Mouse (Mus musculus) lung, embryonic 15.5 days (tissue): Measurements from ENCODE around the gene Cnot1. TPM values are rescaled to one million over a fixed set of nuclear protein-coding genes. Genes with fewer than 3 reads are reported as not detected.
A peak's percentile ranks its signal among the peaks of the same experiment; 100 is the strongest.

Experiments used
- ATAC-seq: fragments of 200-750 bp; cut with Nextera tagmentation; 2 replicates; pipeline ENCODE4 v1.8.0; 2017; ENCODE audit warnings: moderate number of reproducible peaks, borderline replicate concordance; ENCODE audit not compliant: low FRiP score, low TSS enrichment; ENCODE audit errors: extremely low read depth
- H3K27ac ChIP-seq: fragments of 300-500 bp; sonication (generic); 2 replicates; pipeline ENCODE4 v1.5.1; 2015; ENCODE audit warnings: moderate library complexity, mild to moderate bottlenecking, inconsistent platforms
- H3K27me3 ChIP-seq: fragments of 300-500 bp; sonication (generic); 2 replicates; pipeline ENCODE4 v1.6.1; 2015; ENCODE audit warnings: inconsistent platforms
- H3K36me3 ChIP-seq: fragments of 300-500 bp; sonication (generic); 2 replicates; pipeline ENCODE4 v1.6.1; 2015; ENCODE audit warnings: inconsistent platforms
- H3K4me1 ChIP-seq: fragments of 300-500 bp; sonication (generic); 2 replicates; pipeline ENCODE4 v1.6.1; 2015; ENCODE audit warnings: inconsistent platforms
- H3K4me2 ChIP-seq: fragments of 300-500 bp; sonication (generic); 2 replicates; pipeline ENCODE4 v1.6.1; 2015; ENCODE audit warnings: inconsistent platforms, mild to moderate bottlenecking, moderate library complexity
- H3K4me3 ChIP-seq: fragments of 300-500 bp; sonication (generic); 2 replicates; pipeline ENCODE4 v1.5.1; 2015; ENCODE audit warnings: mild to moderate bottlenecking, inconsistent platforms
- H3K9ac ChIP-seq: fragments of 300-500 bp; sonication (generic); 2 replicates; pipeline ENCODE4 v1.6.1; 2015; ENCODE audit warnings: inconsistent platforms
- H3K9me3 ChIP-seq: fragments of 300-500 bp; sonication (generic); 2 replicates; pipeline ENCODE4 v1.6.1; 2016; ENCODE audit warnings: inconsistent platforms
- WGBS: fragments of 180-500 bp; shearing (Covaris S2); methylation state at CpG from one replicate; pipeline ENCODE4 v1.1.7; 2015; 5-methylcytosine and 5-hydroxymethylcytosine counted together
- polyA plus RNA-seq: library from polyadenylated mRNA; unstranded; fragments of >200 nt; fragmentation: Nextera tagmentation; extraction: Ambion mirVana; gene quantifications from 2 replicates; pipeline ENCODE4 v1.2.1, GENCODE M21; 2015

Cnot1 gene
- 64.1 and 65.5 TPM in 2 replicates for polyA plus RNA-seq

DNA sequence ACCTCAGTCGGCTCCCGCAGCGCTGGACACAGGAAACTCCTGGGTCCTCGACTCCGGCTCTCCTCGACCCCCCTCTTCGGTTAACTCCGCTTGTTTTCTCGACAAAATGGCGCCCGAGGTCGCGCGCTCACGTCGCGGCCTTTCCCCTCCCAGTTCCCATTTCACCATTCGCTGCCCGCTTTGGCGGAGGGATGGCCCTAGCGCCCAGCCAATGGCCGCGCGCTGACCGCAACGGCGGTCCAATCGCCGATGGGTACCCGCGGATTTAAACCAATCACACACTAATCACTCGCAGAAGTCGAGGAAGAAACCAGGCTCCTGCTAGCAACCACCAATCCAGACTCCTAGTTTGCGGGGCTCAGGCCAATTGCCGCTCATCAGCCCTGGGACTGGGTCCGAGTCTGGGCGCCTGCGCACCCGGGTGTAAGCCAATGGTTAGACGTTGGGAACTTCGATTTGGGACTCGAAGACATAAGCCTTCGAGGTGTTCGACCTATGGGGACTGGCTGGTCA, at the start of gene Cnot1:
Gene Cnot1, minus strand, starts transcription at position 134 of the 513 bp plus-strand sequence.
- Histone ChIP-seq H3K9me3 (no peaks in the 10 kb centered on the region), H3K36me3 (0 out of 2 replicates have a peak, but pooled peaks cover 9% of the 10 kb centered on the region), H3K9ac (peak within 1 kb of the TSS; percentile 99), H3K27ac (peak within 1 kb of the TSS; percentile 98), H3K4me1 (peaks cover 32% of the 10 kb centered on the region), H3K4me3 (peak within 1 kb of the TSS; percentile 99), H3K4me2 (peak within 1 kb of the TSS; percentile 89), H3K27me3 (no peaks in the 10 kb centered on the region)
- under 1% methylated on average over 44 of the region's 44 CpGs for WGBS
- ATAC-seq = peak; percentile 96

- WGBS = 83% methylated on average over 6 of the region's 6 CpGs
- Histone ChIP-seq H3K27ac (peak overlapping the region; percentile 30; the same call in 1 of the 2 replicates), H3K9me3 (no peaks in the 10 kb centered on the region), H3K4me2 (no peak overlapping the region), H3K27me3 (no peaks in the 10 kb centered on the region), H3K9ac (no peak overlapping the region), H3K36me3 (no peaks in the 10 kb centered on the region), H3K4me3 (no peak overlapping the region), H3K4me1 (peaks cover 11% of the 10 kb centered on the region)
- ATAC-seq = no peak
These were observed 46.9 kb upstream of the Cnot1 start for GRCm38 (mm10) chr8:95854174-95854573.

DNA sequence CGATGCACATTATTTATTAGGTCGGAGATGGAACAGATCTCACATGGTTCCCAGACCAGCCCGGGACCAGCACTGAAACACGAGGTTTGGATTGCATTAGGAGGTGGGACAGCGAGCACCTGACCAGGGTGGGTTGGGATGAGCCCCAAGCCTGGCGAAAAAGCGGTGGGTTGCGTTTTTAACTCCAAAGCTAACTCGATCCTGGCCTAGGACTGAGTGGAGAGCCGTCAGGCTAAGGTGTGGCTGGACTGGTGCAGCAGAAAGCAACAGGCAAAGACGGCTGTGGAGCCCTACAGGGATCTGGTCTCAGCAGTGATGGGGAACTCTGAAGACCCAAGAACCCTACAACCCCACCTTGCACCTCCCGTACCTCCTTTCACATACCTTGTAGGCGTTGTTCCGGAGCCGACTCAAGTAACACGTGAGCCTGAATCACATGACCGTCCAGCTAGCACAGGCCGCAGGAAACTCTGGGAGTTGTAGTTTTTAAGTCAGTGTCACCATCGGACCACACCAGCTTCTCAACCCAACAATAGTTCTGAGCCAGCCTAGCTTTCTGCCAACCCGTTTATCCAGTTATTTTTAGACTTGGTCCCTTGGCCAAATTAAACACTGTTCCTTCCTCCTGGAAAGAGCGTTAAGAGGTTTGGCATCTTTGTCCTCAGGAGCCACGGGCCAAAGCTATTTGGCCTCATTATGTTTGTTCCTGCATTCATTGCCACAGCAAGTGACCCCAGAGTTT, 46.0 kb upstream of the Cnot1 start, which contains the start of gene Slc38a7:
Gene Slc38a7, minus strand, starts transcription at position 438 of the 742 bp plus-strand sequence.
- Histone ChIP-seq H3K4me2 (peak within 1 kb of the TSS; percentile 84), H3K4me3 (peak within 1 kb of the TSS; percentile 62), H3K36me3 (no peaks in the 10 kb centered on the region), H3K9ac (peak within 1 kb of the TSS; percentile 70), H3K27me3 (no peaks in the 10 kb centered on the region), H3K4me1 (peaks cover 11% of the 10 kb centered on the region), H3K9me3 (no peaks in the 10 kb centered on the region), H3K27ac (peak within 1 kb of the TSS; percentile 37)
- WGBS = 8% methylated on average over 22 of the region's 22 CpGs
- ATAC-seq = peak; percentile 91

- Histone ChIP-seq H3K9me3 (no peaks in the 10 kb centered on the region), H3K4me3 (peak overlapping the region; percentile 62), H3K9ac (peak overlapping the region; percentile 70; the same call in 1 of the 2 replicates), H3K27ac (peak overlapping the region; percentile 37; the same call in 1 of the 2 replicates), H3K4me2 (peak overlapping the region; percentile 84), H3K36me3 (no peaks in the 10 kb centered on the region), H3K27me3 (no peaks in the 10 kb centered on the region), H3K4me1 (peaks cover 11% of the 10 kb centered on the region)
- ATAC-seq = peak; percentile 60
- 47% methylated on average over 4 of the region's 4 CpGs for WGBS
These were observed 45.0 kb upstream of the Cnot1 start for GRCm38 (mm10) chr8:95852290-95852689.

DNA sequence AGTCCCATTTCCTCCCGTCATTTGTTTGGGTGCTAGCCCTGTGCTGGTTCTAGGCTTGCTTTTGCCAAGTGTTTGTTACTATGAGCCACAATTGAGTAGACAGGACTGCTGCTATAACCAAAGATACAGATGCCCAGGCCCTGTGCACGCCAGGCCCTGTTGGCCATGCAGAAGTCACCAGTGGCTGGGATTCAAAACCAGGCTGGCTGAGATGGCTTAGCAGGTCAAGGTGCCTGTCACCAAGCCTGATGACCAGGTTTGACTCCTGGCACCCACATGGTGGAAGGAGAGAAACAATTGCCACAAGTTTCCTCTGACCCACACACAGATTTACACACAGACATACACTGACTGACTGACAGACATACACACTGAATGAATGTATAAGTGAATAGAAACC, 43.1 kb upstream of the Cnot1 start:
- Histone ChIP-seq H3K4me1 (peaks cover 11% of the 10 kb centered on the region), H3K36me3 (no peaks in the 10 kb centered on the region), H3K4me2 (no peak overlapping the region), H3K9ac (no peak overlapping the region), H3K27me3 (no peaks in the 10 kb centered on the region), H3K4me3 (no peak overlapping the region), H3K27ac (no peak overlapping the region), H3K9me3 (no peaks in the 10 kb centered on the region)
- WGBS = 85% methylated on average over 2 of the region's 2 CpGs
- ATAC-seq = no peak

GRCm38 (mm10) chr8:95848734-95849464, 41.6 kb upstream of the Cnot1 start:
- Histone ChIP-seq H3K27me3 (no peaks in the 10 kb centered on the region), H3K4me2 (no peak overlapping the region), H3K4me3 (no peak overlapping the region), H3K9ac (no peak overlapping the region), H3K9me3 (no peaks in the 10 kb centered on the region), H3K36me3 (no peaks in the 10 kb centered on the region), H3K27ac (no peak overlapping the region), H3K4me1 (peaks cover 11% of the 10 kb centered on the region)
- 88% methylated on average over 19 of the region's 19 CpGs for WGBS
- ATAC-seq = no peak

DNA sequence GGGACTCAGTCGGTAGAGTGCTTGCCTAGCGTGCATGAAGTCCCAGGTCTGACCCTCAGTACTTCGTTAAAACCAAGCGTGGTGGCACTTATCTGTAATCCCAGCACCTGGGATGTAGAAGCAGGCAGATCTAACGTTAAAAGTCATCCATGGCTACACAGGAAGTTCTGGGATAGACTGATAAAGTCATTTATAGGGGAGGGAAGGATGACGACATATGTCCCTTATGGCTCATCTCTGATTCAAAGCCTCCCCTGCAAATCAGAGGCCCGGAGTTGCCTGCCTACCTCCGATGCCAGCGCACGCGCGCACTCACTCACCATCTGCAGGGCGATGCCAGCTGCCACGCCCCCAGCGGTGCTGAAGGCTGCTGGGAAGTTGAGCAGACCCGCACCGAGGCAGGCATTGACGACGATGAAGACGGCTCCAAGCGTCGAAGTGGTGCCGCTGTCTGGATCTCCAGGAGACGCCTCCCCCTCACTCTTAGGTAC, 40.8 kb upstream of the Cnot1 start:
- ATAC-seq = no peak
- 74% methylated on average over 24 of the region's 24 CpGs for WGBS
- peaks cover 11% of the 10 kb centered on the region for H3K4me1 ChIP-seq
- no peaks in the 10 kb centered on the region for H3K9me3 ChIP-seq
- H3K4me2 ChIP-seq = no peak overlapping the region
- H3K9ac ChIP-seq = no peak overlapping the region
- no peak overlapping the region for H3K4me3 ChIP-seq
- no peaks in the 10 kb centered on the region for H3K36me3 ChIP-seq
- no peaks in the 10 kb centered on the region for H3K27me3 ChIP-seq
- H3K27ac ChIP-seq = no peak overlapping the region

- 86% methylated on average over 7 of the region's 7 CpGs for WGBS
- Histone ChIP-seq H3K4me1 (no peaks in the 10 kb centered on the region), H3K9me3 (no peaks in the 10 kb centered on the region), H3K36me3 (peaks cover 4% of the 10 kb centered on the region), H3K4me2 (no peak overlapping the region), H3K9ac (no peak overlapping the region), H3K27me3 (no peaks in the 10 kb centered on the region), H3K27ac (no peak overlapping the region), H3K4me3 (no peak overlapping the region)
- ATAC-seq = no peak
These were observed 37.8 kb upstream of the Cnot1 start for GRCm38 (mm10) chr8:95845026-95845425.

DNA sequence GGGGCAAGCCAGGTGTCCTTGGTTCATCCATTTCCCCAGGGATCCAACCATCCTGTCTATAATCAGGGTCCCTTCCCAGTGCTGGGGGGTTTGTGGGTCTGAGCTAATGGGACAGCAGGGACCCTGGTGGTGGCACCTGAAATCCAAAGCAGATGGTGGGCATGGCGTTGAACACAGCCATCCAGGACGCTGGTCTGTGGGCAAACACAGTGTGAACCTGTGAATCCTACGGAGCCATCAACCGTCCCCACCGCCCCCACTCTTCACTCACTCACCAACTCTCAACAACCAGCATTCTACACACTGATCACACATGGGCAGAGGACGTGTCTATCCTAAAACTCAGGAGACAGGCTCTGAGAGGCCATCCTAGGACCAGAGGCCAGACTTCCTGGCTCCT, 36.7 kb upstream of the Cnot1 start:
- no peak overlapping the region for H3K4me3 ChIP-seq
- no peak overlapping the region for H3K9ac ChIP-seq
- H3K36me3 ChIP-seq = peaks cover 4% of the 10 kb centered on the region
- H3K27ac ChIP-seq = no peak overlapping the region
- H3K27me3 ChIP-seq = no peaks in the 10 kb centered on the region
- WGBS = 86% methylated on average over 6 of the region's 6 CpGs
- H3K4me1 ChIP-seq = no peaks in the 10 kb centered on the region
- no peaks in the 10 kb centered on the region for H3K9me3 ChIP-seq
- H3K4me2 ChIP-seq = no peak overlapping the region
- no peak for ATAC-seq

DNA sequence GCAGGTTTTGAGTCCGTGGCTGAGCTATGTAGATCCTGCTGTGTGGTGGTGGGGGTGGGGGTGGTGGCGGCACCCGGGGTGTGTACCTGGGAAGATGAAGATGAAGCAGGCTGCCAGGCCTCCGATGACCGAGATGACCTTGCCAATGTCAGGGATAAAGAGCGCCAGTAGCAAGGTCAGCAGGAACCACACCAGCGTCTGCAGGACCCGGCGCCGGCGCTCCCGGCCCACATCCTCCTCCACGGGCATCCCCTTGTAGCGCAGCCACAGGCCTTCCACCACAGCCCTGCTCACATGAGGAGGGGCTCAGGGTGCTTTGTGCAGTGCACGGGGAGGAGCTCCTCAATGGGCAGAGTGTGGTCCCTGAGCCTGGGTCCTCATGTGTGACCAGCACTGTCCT, 34.2 kb upstream of the Cnot1 start:
- Histone ChIP-seq H3K4me2 (no peak overlapping the region), H3K9ac (no peak overlapping the region), H3K36me3 (peaks cover 4% of the 10 kb centered on the region), H3K27ac (no peak overlapping the region), H3K9me3 (no peaks in the 10 kb centered on the region), H3K4me3 (no peak overlapping the region), H3K27me3 (no peaks in the 10 kb centered on the region), H3K4me1 (no peaks in the 10 kb centered on the region)
- no peak for ATAC-seq
- 93% methylated on average over 15 of the region's 15 CpGs for WGBS

- H3K36me3 ChIP-seq = peaks cover 4% of the 10 kb centered on the region
- H3K9ac ChIP-seq = no peak overlapping the region
- no peaks in the 10 kb centered on the region for H3K9me3 ChIP-seq
- H3K27ac ChIP-seq = no peak overlapping the region
- H3K27me3 ChIP-seq = no peaks in the 10 kb centered on the region
- H3K4me2 ChIP-seq = no peak overlapping the region
- WGBS = 94% methylated on average over 4 of the region's 4 CpGs
- H3K4me1 ChIP-seq = no peaks in the 10 kb centered on the region
- no peak overlapping the region for H3K4me3 ChIP-seq
- no peak for ATAC-seq
These were observed 32.0 kb upstream of the Cnot1 start for GRCm38 (mm10) chr8:95839289-95839688.

GRCm38 (mm10) chr8:95837266-95837665, 30.0 kb upstream of the Cnot1 start:
- H3K9ac ChIP-seq = no peak overlapping the region
- no peak overlapping the region for H3K4me2 ChIP-seq
- ATAC-seq = no peak
- H3K27me3 ChIP-seq = no peaks in the 10 kb centered on the region
- no peak overlapping the region for H3K27ac ChIP-seq
- no peak overlapping the region for H3K4me3 ChIP-seq
- H3K9me3 ChIP-seq = no peaks in the 10 kb centered on the region
- WGBS = 87% methylated on average over 10 of the region's 10 CpGs
- peaks cover 4% of the 10 kb centered on the region for H3K36me3 ChIP-seq
- peaks cover 12% of the 10 kb centered on the region for H3K4me1 ChIP-seq
